Mouse (Mus musculus): Measurements from ENCODE around the gene Fkbp5.

DNA sequence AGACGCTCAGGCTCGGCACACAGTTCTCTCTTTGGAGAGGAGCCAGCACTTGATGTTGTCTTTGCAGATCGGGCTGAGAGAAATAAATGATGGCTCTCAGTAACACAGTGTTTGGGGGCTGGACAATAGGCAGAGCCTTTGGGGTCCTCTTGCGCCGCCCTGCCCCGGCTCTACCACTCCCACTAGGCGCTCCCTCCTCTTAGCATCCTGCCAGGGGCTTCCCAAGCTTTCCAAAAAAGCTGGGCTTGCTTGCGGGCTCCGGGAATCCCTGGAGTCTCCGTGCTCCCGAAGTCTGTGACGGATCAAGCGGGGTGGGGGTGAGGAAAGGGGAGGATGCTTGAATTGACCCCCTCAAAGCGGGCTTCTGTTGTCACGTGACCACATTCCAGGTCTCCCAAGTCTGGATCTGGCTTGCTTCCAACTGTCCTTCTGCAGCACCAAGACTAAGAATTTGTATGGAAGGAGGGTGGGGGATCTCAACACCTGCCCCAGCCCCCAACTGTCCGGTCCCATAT is at the start of gene Fkbp5:
- TF ChIP-seq ZNF384 (IDR thresholded peaks at IDR 0.05; ENCODE audit: low read depth, low read length) (no peak), PAX5 (IDR thresholded peaks at IDR 0.05; ENCODE audit: low read length) (no peak), POLR2A (IDR thresholded peaks at IDR 0.05; ENCODE audit: low read depth, low read length) (no peak), ZKSCAN1 (IDR thresholded peaks at IDR 0.05; ENCODE audit: borderline replicate concordance, low read depth, low read length) (no peak), POLR2AphosphoS2 (IDR thresholded peaks at IDR 0.05; ENCODE audit: low read depth, low read length) (no peak), EP300 (IDR thresholded peaks at IDR 0.05; ENCODE audit: low read length) (no peak), IRF4 (IDR thresholded peaks at IDR 0.05; ENCODE audit: low read depth, low read length) (no peak), ZC3H11A (IDR thresholded peaks at IDR 0.05; ENCODE audit: low read depth, low read length) (no peak), MAFK (IDR thresholded peaks at IDR 0.05; ENCODE audit: insufficient replicate concordance, low read length) (no peak), CHD1 (IDR thresholded peaks at IDR 0.05; ENCODE audit: low read depth, low read length) (no peak)
